Mouse (Mus musculus) heart, adult 11 months (tissue): ENCODE data around the gene Tmem192.
A peak's percentile ranks its signal among the peaks of the same experiment; 100 is the strongest.
"Not testable (repeated sequence)": the region's sequence is repeated elsewhere in the genome, so short reads cannot be mapped to it uniquely, and the experiment has no call there.

Source experiments
- DNase-seq: peaks from one replicate; pipeline ENCODE4 v3.0.0; 2022

The Tmem192 gene

GRCm38 (mm10) chr8:64983150-64983897 lies 36.3 kb downstream of the Tmem192 start:
- peak; percentile 85 for DNase-seq

GRCm38 (mm10) chr8:64987731-64988130 lies 40.7 kb downstream of the Tmem192 start, which contains the start of gene Trim75:
Gene Trim75, minus strand, starts transcription at chr8:64987831.
- no peak for DNase-seq

- peak; percentile 39 for DNase-seq
Observed at GRCm38 (mm10) chr8:64998806-64999365, 51.9 kb downstream of the Tmem192 start.

GRCm38 (mm10) chr8:65007616-65008015 lies 60.6 kb downstream of the Tmem192 start:
- DNase-seq, result not testable (repeated sequence)

- no peak for DNase-seq
Observed at GRCm38 (mm10) chr8:65018423-65018822, 71.4 kb downstream of the Tmem192 start, which contains the start of the genes Trim61 and Trim60. Gene Trim61, minus strand, starts transcription at chr8:65018523. Gene Trim60, minus strand, starts transcription at chr8:65018584.
